Mouse (Mus musculus) right cerebral cortex, postnatal 36 days (tissue): Measurements from ENCODE around the gene Krtap1-3.
"Not testable (repeated sequence)": the region's sequence is repeated elsewhere in the genome, so short reads cannot be mapped to it uniquely, and the experiment has no call there.

Experiments used
- DNase-seq, 2 experiments: peaks; one replicate each; pipeline ENCODE4 v3.0.0; 2022; ENCODE audit warnings: low spot score in 2 of 2, mixed read lengths in 1 of 2

Gene Krtap1-3

GRCm38 (mm10) chr11:99590981-99591380 is at the start of gene Krtap1-3:
Krtap1-3 (minus strand) TSS chr11:99591339.
- no peak for DNase-seq

- no peak for DNase-seq
Measured at GRCm38 (mm10) chr11:99640926-99641325, 49.8 kb upstream of the Krtap1-3 start.

- DNase-seq, result no peak
Measured at GRCm38 (mm10) chr11:99637086-99637485, 45.9 kb upstream of the Krtap1-3 start.

DNA sequence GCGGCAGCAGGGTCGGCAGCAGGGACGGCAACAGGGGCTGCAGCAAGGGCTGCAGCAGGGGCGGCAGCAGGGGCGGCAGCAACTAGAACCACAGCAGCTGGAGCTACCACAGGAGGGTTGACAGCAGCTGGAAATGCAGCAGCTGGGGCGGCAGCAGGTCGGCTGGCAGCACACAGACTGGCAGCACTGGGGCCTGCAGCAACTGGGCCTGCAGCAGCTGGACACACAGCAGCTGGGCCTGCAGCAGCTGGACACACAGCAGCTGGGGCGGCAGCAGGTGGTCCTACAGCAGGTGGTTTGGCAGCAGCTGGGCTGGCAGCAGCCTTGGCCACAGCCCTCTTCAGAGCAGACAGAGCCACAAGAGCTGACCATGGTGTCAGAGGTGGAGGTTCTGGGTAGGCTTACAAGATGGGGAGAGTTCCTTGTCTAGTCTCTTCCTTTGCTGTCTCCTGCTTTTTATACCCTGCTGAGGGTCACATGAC is 43.6 kb upstream of the Krtap1-3 start, which contains the start of gene Krtap4-2:
Gene Krtap4-2, minus strand, starts transcription at position 432 of the 482 bp plus-strand sequence.
- no peak for DNase-seq

DNA sequence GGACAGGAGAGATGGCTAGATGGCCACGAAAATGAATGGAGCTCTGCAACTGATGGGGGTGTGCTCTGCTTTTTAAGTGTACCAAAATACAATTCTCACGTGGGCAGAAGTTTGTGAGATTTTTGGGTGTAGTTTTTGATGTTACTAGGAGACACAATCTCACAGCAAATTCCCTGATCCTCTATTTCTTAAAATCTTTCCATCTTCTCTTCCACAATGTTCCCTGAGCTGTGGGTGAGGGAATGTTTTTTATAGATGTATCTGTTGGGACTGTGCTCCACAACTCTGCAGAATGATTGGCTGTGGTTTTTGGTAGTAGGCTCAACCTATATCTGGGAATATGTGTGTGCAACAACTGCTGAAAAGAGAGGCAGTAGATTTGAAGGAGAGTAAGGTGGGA is 42.2 kb upstream of the Krtap1-3 start:
- DNase-seq, result peak in 1 of 2 experiments; percentile 35

DNA sequence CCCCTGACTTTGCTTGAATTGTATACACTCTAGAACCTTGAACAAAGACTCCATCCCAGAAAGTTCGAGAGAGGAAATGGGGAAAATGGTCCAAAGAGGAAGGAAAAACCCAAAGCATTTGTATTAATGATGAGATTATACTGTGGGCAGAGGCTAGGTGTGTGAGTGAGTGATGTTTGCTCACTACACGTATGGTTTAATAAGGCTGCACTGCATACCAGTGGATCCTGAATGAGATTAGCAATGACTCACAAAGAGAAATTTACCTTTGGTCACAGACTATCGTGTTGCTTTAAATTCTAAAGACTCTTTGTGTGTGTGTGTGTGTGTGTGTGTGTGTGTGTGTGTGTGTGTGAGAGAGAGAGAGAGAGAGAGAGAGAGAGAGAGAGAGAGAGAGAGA is 39.8 kb upstream of the Krtap1-3 start:
- DNase-seq, result no peak

- DNase-seq, result no peak
Measured at GRCm38 (mm10) chr11:99628138-99628537, 37.0 kb upstream of the Krtap1-3 start, which contains the start of gene Krtap4-1. Krtap4-1 (minus strand) TSS chr11:99628238.

DNA sequence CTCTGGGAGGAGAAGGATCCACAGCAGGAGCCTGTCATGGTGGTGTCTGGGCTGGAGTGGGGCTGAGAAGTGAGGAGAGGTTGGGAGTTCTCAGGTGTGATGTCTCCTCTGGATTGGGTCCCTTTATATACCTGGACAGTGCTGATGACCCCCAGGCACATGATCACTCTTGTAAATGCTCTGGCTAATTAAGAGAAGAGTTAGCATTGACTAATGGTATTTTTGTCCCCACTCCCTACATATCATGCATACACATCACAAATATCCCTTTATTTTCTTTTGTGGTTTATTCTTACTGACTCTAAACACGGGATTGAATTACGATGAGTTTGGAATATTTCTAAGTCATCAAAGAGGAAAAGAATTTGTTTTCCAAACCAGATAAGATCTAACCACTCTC is 29.2 kb upstream of the Krtap1-3 start, which contains the start of gene Gm11562:
Gene Gm11562, minus strand, starts transcription at position 101 of the 400 bp plus-strand sequence.
- DNase-seq, result no peak

- DNase-seq, result no peak
Measured at GRCm38 (mm10) chr11:99614796-99615363, 23.7 kb upstream of the Krtap1-3 start, which contains the start of gene Krtap2-4. Krtap2-4 (minus strand) TSS chr11:99614846.

GRCm38 (mm10) chr11:99610089-99610488 is 18.9 kb upstream of the Krtap1-3 start, which contains the start of gene Gm11937:
Gm11937 (minus strand) TSS chr11:99610189.
- DNase-seq, result not testable (repeated sequence)

- DNase-seq, result peak; percentile 50 to 58
Measured at GRCm38 (mm10) chr11:99609126-99609525, 18.0 kb upstream of the Krtap1-3 start.

GRCm38 (mm10) chr11:99603208-99603607 is 12.1 kb upstream of the Krtap1-3 start, which contains the start of gene Gm11938:
Gm11938 (minus strand) TSS chr11:99603308.
- not testable (repeated sequence) for DNase-seq

- not testable (repeated sequence) for DNase-seq
Measured at GRCm38 (mm10) chr11:99597742-99598141, 6.6 kb upstream of the Krtap1-3 start, which contains the start of gene Krtap9-3. Krtap9-3 (minus strand) TSS chr11:99598105.

DNA sequence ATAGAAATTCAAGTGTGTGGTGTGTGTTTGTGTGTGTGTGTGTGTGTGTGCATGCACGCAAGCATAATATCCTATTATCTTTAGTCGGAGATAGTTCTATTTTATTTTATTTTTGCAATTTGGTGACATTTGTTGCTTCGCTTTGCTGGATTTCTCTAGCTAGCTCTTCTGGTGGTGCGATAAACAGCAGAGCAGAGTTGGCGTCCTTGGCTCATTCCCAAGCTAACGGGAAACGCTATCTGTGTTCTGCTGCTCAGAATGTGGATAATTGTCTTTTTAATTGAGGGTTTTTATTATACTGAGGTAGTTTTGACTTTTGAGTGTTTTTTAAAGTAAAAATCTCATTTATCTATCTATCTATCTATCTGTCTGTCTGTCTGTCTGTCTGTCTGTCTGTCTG is 6.0 kb downstream of the Krtap1-3 start:
- DNase-seq, result no peak

GRCm38 (mm10) chr11:99583245-99583704 is 7.9 kb downstream of the Krtap1-3 start, which contains the start of gene Krtap1-4:
Krtap1-4 (minus strand) TSS chr11:99583654.
- no peak for DNase-seq

GRCm38 (mm10) chr11:99581564-99581963 is 9.6 kb downstream of the Krtap1-3 start:
- DNase-seq, result no peak

DNA sequence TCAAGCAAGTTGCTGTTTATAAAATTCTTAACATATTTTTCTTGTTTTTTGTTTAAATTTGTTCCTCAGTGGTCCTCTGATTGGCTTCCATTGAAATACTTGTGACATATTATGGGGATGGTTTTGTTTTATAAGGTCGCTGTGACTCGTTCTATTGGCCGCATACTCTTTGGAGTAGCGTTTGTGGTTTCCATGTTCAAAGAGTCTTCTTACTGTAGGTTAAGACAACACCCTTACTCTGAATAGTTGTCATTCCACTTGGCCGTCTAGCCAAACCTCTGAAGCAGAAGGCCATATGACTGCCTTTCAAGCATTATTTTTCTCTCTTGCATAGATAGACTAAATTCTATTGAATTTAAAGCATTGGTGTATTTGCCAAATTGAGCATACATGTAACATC is 10.1 kb downstream of the Krtap1-3 start:
- no peak for DNase-seq

- no peak for DNase-seq
Measured at GRCm38 (mm10) chr11:99580636-99581035, 10.5 kb downstream of the Krtap1-3 start, which contains the start of gene Krtap1-5. Krtap1-5 (minus strand) TSS chr11:99581016.

- no peak for DNase-seq
Measured at GRCm38 (mm10) chr11:99574106-99574505, 17.0 kb downstream of the Krtap1-3 start.

DNA sequence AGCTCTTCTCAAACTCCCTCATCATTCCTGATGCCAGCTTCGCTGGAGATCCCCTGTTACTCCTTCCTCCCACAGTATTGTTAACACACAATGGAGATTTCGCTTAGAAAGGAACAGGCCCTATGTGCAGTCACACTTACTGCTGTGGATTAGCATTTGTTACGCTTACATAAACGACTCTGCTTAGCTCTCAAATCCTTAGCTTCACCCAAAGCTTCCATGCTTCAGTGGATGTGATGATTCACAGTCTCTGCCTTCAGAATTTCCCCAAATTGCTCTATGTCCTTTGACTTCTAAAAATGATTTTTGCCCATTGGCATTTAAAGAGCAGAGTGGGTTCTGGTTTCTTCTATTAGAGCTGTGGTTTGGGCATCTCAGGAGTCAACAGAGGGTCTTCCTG is 18.0 kb downstream of the Krtap1-3 start:
- no peak for DNase-seq

- DNase-seq, result no peak
Measured at GRCm38 (mm10) chr11:99566530-99566929, 24.6 kb downstream of the Krtap1-3 start, which contains the start of gene Krtap3-1. Krtap3-1 (minus strand) TSS chr11:99566630.

DNA sequence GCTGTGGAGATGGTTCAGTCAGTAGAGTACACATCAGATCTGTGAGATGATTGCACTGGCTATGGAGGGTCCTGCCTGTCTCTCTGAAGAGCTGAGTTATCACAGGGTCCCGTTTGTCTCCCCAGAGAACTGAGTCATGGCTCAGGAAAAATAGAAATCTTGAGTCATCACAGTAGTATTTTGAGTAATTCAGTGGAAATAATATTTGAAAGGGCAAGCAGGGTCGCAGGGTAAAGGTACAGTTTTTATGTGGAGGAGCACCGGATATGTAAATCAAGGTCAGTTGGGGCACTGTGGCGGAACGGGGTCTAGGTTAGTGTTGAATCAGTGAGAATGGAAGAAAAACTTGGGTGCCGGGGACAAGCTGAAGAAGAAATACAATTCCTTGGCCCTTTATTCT is 28.6 kb downstream of the Krtap1-3 start:
- DNase-seq, result no peak

DNA sequence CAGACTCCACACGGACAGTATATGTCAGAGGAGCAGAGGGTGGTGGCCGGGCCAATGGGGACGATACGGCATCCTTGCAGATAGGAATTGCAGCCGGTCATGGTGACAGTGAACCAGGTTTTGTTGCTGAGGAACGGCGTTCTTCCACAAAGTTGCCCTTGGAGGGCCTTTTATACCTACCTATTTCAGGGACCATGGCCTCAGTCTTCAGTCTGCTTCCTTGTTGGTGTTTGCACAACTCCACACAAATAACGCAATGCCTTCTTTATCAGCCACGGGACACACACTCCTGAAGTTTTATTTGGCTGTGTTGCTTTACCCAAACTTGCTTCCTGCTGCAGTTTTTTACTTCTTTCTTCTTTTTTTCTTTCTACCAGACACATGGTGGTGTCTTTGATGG is 31.8 kb downstream of the Krtap1-3 start, which contains the start of gene Gm11939:
Gene Gm11939, minus strand, starts transcription at position 101 of the 400 bp plus-strand sequence.
- DNase-seq, result no peak
